Mouse (Mus musculus) embryonic facial prominence, embryonic 15.5 days (tissue): Measurements from ENCODE around the gene Has3. TPM values are rescaled to one million over a fixed set of nuclear protein-coding genes. Genes with fewer than 3 reads are reported as not detected.

Source experiments
- ATAC-seq: fragments of 200-750 bp; cut with Nextera tagmentation; 2 replicates; pipeline ENCODE4 v1.8.0; 2017; ENCODE audit warnings: low read depth, moderate TSS enrichment; ENCODE audit not compliant: insufficient number of reproducible peaks, low FRiP score, low TSS enrichment
- H3K27ac ChIP-seq: fragments of 300-500 bp; sonication (generic); replicated peaks from 2 replicates; pipeline ENCODE4 v1.5.1; 2015; ENCODE audit warnings: mild to moderate bottlenecking, inconsistent platforms
- H3K27me3 ChIP-seq: fragments of 300-500 bp; sonication (generic); 2 replicates; pipeline ENCODE4 v1.6.1; 2015; ENCODE audit warnings: inconsistent platforms
- H3K36me3 ChIP-seq: fragments of 300-500 bp; sonication (generic); 2 replicates; pipeline ENCODE4 v1.6.1; 2015; ENCODE audit warnings: mild to moderate bottlenecking, inconsistent platforms
- H3K4me1 ChIP-seq: fragments of 300-500 bp; sonication (generic); 2 replicates; pipeline ENCODE4 v1.6.1; 2015; ENCODE audit warnings: inconsistent platforms
- H3K4me2 ChIP-seq: fragments of 300-500 bp; sonication (generic); replicated peaks from 2 replicates; pipeline ENCODE4 v1.6.1; 2015; ENCODE audit warnings: mild to moderate bottlenecking, inconsistent platforms
- H3K4me3 ChIP-seq: fragments of 300-500 bp; sonication (generic); replicated peaks from 2 replicates; pipeline ENCODE4 v1.5.1; 2015; ENCODE audit warnings: mild to moderate bottlenecking, inconsistent platforms
- H3K9ac ChIP-seq: fragments of 300-500 bp; sonication (generic); 2 replicates; pipeline ENCODE4 v1.6.1; 2015; ENCODE audit warnings: inconsistent platforms
- H3K9me3 ChIP-seq: fragments of 300-500 bp; sonication (generic); replicated peaks from 2 replicates; pipeline ENCODE4 v1.6.1; 2016; ENCODE audit warnings: inconsistent platforms
- WGBS: fragments of 180-500 bp; shearing (Covaris S2); methylation state at CpG from one replicate; pipeline ENCODE4 v1.1.7; 2015; 5-methylcytosine and 5-hydroxymethylcytosine counted together
- polyA plus RNA-seq: library from polyadenylated mRNA; unstranded; fragments of >200 nt; fragmentation: Nextera tagmentation; extraction: Ambion mirVana; gene quantifications from 2 replicates; pipeline ENCODE4 v1.2.1, GENCODE M21; 2015

Gene Has3
- polyA plus RNA-seq, 1 experiment from 2014 or later: 1.3 TPM

DNA sequence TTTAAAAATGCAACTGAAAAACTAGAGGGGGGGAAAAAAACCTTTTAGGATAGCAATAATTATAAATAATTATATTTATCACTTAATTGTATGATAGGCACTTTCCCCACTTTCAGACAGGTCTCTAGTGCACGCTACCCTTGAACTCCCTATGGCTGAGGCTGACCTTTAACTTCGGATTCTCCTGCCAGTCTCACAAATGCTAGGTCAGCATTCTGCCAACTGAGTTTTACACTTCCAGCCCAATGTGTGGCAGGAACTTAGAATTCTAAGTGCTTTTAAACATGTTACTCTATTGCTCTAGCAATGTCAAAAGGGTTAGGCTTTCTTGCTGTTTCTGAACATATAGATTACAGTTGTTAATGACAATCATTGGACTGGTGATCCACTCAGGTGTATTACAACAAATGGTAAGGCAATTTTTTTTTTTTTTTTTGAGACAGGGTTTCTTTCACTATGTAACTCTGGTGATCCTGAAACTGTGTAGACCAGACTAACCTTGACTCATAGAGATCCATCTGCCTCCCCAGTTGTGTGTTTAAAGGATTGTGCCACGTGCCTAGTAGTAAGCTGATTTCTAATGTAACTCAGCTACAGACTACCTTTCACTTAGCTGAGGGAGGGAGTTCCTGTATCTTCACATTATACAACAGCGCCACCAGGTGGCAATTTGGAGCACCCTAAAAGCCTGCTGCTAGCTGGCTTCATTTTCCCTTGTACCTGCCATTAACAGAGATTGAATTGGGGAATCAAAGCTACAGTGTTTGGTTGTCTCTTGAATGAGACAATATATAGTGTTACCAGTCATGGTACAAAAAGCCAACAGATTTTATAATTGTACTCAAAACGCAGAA is 17.5 kb downstream of the Has3 start:
- Histone ChIP-seq H3K9me3 (no peaks in the 10 kb centered on the region), H3K27ac (no peak overlapping the region), H3K27me3 (no peaks in the 10 kb centered on the region), H3K4me1 (peaks cover 6% of the 10 kb centered on the region; the same call in 1 of the 2 replicates), H3K36me3 (peaks cover 38% of the 10 kb centered on the region), H3K9ac (no peak overlapping the region), H3K4me3 (no peak overlapping the region), H3K4me2 (no peak overlapping the region)
- no peak for ATAC-seq
- 39% methylated on average over 5 of the region's 5 CpGs for WGBS

GRCm38 (mm10) chr8:106888803-106889202 is 18.8 kb downstream of the Has3 start:
- Histone ChIP-seq H3K36me3 (peaks cover 26% of the 10 kb centered on the region), H3K4me3 (no peak overlapping the region), H3K4me2 (no peak overlapping the region), H3K4me1 (peaks cover 6% of the 10 kb centered on the region; the same call in 1 of the 2 replicates), H3K9ac (no peak overlapping the region), H3K27me3 (no peaks in the 10 kb centered on the region), H3K9me3 (no peaks in the 10 kb centered on the region), H3K27ac (0 out of 2 replicates have a peak overlapping the region, but pooled peaks have one; percentile 1)
- ATAC-seq: no peak
- WGBS: 84% methylated on average over 3 of the region's 3 CpGs

DNA sequence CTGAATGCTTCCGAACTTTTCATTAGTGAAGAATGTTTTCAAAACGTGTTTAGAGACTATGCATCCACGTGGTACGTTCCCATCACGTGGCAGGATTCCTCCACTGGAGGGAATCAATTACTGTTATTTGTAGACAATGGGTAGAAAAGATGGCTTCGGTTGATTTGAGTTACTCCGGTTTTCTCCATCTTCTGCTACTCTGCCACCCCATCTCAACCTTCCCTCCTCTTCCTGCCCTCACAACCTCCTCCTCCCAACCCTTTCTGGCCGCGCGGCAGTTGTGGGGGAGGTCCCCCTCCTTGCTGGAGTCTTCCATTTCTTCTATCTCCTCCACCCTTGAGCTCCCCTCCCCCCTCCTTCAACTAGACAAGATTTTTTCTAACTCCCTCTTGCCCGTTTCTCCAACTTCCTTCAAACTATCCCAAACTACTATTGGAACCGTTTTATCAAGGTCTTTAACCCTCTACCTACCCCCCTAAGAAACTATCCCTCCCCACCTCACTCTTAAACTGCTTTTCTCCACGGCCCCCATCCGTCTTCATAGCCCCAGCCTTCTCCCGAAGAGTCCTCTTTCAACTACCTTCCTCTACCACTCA is 22.3 kb downstream of the Has3 start:
- H3K9ac ChIP-seq: peak overlapping the region; percentile 93
- H3K27me3 ChIP-seq: no peaks in the 10 kb centered on the region
- WGBS: under 1% methylated on average over 15 of the region's 15 CpGs
- ATAC-seq: no peak
- H3K4me2 ChIP-seq: peak overlapping the region; percentile 61
- H3K4me1 ChIP-seq: peaks cover 16% of the 10 kb centered on the region
- no peaks in the 10 kb centered on the region for H3K9me3 ChIP-seq
- H3K27ac ChIP-seq: peak overlapping the region; percentile 95
- peak overlapping the region; percentile 89 for H3K4me3 ChIP-seq
- H3K36me3 ChIP-seq: peaks cover 24% of the 10 kb centered on the region

- H3K36me3 ChIP-seq: peaks cover 29% of the 10 kb centered on the region
- no peaks in the 10 kb centered on the region for H3K27me3 ChIP-seq
- H3K9me3 ChIP-seq: no peaks in the 10 kb centered on the region
- peak; percentile 85 for ATAC-seq
- peaks cover 16% of the 10 kb centered on the region for H3K4me1 ChIP-seq
- under 1% methylated on average over 57 of the region's 57 CpGs for WGBS
- peak overlapping the region; percentile 93 for H3K9ac ChIP-seq
- peak overlapping the region; percentile 61 for H3K4me2 ChIP-seq
- H3K27ac ChIP-seq: peak overlapping the region; percentile 95
- peak overlapping the region; percentile 89 for H3K4me3 ChIP-seq
These were observed 22.9 kb downstream of the Has3 start for GRCm38 (mm10) chr8:106892806-106893451.

DNA sequence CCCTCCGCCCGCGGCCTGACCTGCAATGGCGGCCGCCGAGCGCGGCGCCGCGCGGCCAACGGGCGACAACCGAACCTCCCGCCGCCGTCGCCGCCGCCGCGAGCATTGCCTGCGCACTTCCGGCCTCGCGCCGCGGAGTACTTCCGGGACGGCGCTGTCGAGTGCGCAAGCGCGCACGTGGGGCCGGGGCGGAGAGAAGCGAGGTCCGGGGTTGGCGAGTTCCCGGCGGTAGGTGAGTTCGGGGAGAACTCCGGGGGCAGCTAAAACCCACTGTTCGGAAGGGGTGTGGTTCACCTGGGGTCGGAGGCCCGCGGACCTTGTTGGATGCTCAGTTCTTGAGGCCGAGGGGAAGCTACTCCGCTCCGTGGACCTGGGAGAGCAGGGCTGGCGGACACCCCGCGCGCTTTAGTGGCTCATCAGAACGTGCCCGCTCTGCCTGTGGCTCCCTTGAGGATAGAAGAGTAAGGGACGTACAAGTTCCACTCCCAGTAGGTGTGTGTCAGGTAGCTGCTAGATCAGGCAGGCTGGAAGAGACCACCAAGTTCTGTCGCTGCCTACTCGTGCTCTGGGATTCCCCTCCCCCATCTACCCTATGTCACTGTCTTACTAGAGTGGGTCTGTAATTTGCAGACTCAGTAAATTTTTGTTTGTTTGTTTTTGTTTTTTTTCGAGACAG is 23.6 kb downstream of the Has3 start, which contains the start of gene Utp4:
Utp4 (plus strand) TSS at position 156 of the 676 bp plus-strand sequence.
- WGBS: under 1% methylated on average over 63 of the region's 63 CpGs
- Histone ChIP-seq H3K27ac (peak within 1 kb of the TSS; percentile 95), H3K9me3 (no peaks in the 10 kb centered on the region), H3K9ac (peak within 1 kb of the TSS; percentile 93), H3K4me3 (peak within 1 kb of the TSS; percentile 89), H3K27me3 (no peaks in the 10 kb centered on the region), H3K4me1 (peaks cover 16% of the 10 kb centered on the region), H3K4me2 (peak within 1 kb of the TSS; percentile 61), H3K36me3 (peaks cover 35% of the 10 kb centered on the region)
- ATAC-seq: peak; percentile 92

DNA sequence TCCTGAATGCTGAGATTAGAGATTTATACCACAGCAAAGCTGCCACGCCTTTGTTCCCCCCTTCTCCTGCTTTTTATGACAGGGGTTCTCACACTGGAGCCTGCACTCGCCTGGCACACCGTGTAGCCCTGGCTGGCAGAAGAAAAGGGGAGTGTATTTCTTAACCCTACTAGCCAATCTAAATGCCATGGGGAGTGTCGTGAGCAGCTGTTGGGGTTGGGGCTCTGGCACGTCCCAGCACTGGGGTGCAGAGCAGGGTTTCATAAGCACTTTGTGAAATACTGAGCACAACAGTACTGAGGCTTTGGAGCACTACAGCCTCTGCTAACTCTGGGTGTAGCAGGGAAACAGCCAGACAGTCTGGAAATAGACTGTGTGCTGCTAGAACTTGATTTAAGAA is 29.4 kb downstream of the Has3 start:
- WGBS: 85% methylated on average over 5 of the region's 5 CpGs
- no peak overlapping the region for H3K9ac ChIP-seq
- no peak overlapping the region for H3K4me3 ChIP-seq
- H3K36me3 ChIP-seq: peaks cover 93% of the 10 kb centered on the region
- no peak overlapping the region for H3K27ac ChIP-seq
- no peak for ATAC-seq
- no peaks in the 10 kb centered on the region for H3K27me3 ChIP-seq
- peaks cover 4% of the 10 kb centered on the region for H3K4me1 ChIP-seq
- H3K4me2 ChIP-seq: no peak overlapping the region
- H3K9me3 ChIP-seq: no peaks in the 10 kb centered on the region

- no peak overlapping the region for H3K4me3 ChIP-seq
- WGBS: 92% methylated on average over 17 of the region's 17 CpGs
- H3K4me2 ChIP-seq: no peak overlapping the region
- no peaks in the 10 kb centered on the region for H3K9me3 ChIP-seq
- H3K9ac ChIP-seq: no peak overlapping the region
- no peak for ATAC-seq
- H3K27me3 ChIP-seq: no peaks in the 10 kb centered on the region
- no peak overlapping the region for H3K27ac ChIP-seq
- peaks cover 86% of the 10 kb centered on the region for H3K36me3 ChIP-seq
- no peaks in the 10 kb centered on the region for H3K4me1 ChIP-seq
These were observed 35.9 kb downstream of the Has3 start for GRCm38 (mm10) chr8:106905727-106906480.

DNA sequence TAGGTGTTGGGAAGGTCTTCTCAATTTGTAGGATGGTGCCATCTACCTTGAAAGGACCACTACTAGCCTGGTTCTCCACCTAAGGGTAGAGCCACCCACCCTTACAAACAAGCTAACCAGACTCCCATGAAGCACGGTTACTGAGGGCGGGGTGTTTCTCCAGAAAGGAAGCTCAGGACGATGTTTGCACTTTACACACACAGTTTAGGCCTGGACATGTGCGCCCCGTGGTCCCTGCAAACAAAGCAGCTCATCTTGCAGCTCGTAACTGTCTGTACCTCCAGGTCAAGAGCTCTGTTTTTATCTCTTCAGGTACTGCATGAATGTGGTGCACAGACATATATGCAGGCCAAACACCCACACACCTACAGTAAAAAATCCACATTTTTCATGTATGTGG is 36.6 kb downstream of the Has3 start:
- Histone ChIP-seq H3K36me3 (peaks cover 85% of the 10 kb centered on the region), H3K9me3 (no peaks in the 10 kb centered on the region), H3K4me2 (no peak overlapping the region), H3K9ac (no peak overlapping the region; the same call in 1 of the 2 replicates), H3K4me1 (no peaks in the 10 kb centered on the region), H3K27ac (no peak overlapping the region), H3K27me3 (no peaks in the 10 kb centered on the region), H3K4me3 (no peak overlapping the region)
- 92% methylated on average over 6 of the region's 6 CpGs for WGBS
- ATAC-seq: no peak

DNA sequence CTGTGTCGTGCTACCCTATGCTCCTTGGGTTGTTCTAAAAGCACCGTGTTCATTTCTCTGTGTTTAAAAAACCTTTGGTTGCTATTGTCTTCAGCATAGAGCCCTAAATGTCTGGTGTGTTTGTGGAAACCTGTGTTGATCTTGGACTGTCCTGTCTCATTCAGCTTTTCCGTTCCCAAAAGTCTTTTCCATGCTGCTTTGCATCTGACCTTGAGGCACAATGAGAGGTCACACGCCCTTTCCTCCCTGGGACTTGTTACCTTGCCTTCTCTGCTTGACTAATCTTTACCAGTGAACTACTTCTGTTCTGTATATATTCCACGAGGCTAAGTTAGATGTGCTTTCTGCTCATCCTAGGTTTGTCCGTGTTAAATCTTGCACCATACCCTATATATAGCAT is 37.4 kb downstream of the Has3 start:
- Histone ChIP-seq H3K27me3 (no peaks in the 10 kb centered on the region), H3K36me3 (peaks cover 84% of the 10 kb centered on the region), H3K4me1 (no peaks in the 10 kb centered on the region), H3K9ac (no peak overlapping the region), H3K4me3 (no peak overlapping the region), H3K4me2 (no peak overlapping the region), H3K27ac (no peak overlapping the region), H3K9me3 (no peaks in the 10 kb centered on the region)
- 86% methylated on average over 6 of the region's 6 CpGs for WGBS
- ATAC-seq: no peak

GRCm38 (mm10) chr8:106908291-106908690 is 38.2 kb downstream of the Has3 start:
- no peak for ATAC-seq

More at GRCm38 (mm10) chr8:106908291-106908690, 38.2 kb downstream of the Has3 start:
- Histone ChIP-seq H3K27ac (no peak overlapping the region), H3K27me3 (no peaks in the 10 kb centered on the region), H3K9me3 (no peaks in the 10 kb centered on the region), H3K36me3 (peaks cover 81% of the 10 kb centered on the region), H3K9ac (no peak overlapping the region), H3K4me3 (no peak overlapping the region), H3K4me2 (no peak overlapping the region), H3K4me1 (no peaks in the 10 kb centered on the region)
- 72% methylated on average over 7 of the region's 7 CpGs for WGBS
